Mouse (Mus musculus) subcutaneous adipose tissue, adult 2 months (tissue): ENCODE results near the gene Pigp. TPM values are rescaled to one million over a fixed set of nuclear protein-coding genes. Genes with fewer than 3 reads are reported as not detected.

Experiments
- polyA plus RNA-seq: library from polyadenylated mRNA; depleted of rRNA; stranded (reverse); fragments of >200 nt; gene quantifications from 2 replicates; pipeline ENCODE4 v1.2.3, GENCODE M21; 2012; ENCODE audit warnings: low replicate concordance; rRNA removed

Gene Pigp
- polyA plus RNA-seq = 30.5 and 36.1 TPM in 2 replicates

DNA sequence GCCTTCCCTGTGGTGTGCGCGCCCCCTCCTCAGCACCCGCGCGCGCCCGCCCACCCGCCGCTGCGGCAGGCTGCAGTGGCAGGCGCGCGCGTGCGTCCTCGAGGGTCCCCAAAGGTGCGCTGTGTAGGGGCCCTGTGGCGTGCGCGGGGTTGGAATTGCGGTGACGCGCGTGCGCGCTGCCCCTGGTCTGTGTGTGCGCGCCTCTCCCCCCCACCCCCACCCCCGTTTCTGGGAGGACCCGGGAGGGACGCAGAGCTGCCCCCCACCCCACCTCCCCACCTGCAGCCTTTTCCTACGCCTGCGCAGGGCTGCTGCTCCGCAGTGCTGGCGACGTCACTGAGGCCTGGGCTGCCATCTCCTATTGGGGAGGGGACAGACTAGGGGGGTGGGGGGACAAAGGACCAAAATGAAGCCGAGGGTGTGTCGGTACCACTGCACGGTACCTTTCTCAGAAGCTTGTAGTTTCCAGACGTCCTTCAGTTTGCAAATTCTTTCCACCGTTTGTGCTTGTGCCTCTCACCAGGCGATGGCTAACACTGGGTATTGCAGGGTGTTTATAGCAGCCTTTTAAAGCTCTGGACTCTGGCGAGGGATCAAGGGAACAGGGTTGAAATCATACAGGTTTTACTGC lies at the start of gene Pigp:
Gene Pigp (minus strand): TSS at position 542 of the 631 bp plus-strand sequence.

DNA sequence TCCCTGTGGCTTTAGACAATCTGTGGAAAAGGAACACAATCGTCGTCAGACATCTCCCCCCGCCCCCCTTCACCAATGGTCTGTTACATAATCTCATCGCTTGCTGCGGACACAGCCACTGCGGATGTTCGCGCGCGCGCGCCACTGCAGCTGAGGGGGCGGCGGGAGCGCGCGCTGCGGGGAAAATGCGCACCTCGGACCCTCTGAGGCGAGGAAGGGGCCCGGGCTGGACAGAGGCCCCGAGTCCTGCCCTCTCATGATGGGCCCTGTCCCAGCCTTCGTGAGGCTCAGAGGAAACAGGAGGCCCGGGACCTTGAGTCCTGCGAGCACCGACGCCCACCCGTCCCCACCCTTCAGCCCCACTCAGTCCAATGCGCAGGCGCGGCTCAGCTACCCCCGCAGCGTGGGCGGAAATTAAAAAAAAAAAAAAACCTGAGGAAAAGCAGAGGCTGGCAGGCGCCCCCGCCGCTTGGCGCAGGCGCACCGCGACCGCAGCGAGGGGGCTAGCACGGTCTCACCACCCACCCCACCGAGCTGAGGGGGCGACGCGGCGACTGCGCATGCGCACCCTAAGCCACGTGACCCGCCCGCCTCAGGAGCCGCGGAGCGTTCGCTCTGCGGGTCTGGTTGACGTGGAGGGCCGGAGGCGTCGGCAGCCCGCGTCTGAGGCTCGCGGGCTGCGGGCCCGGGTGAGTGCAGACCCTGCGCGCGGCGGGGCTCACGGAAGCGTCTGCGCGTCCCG lies 1.3 kb downstream of the Pigp start, which contains the start of gene Ttc3:
Gene Ttc3 (plus strand): TSS at position 446 of the 742 bp plus-strand sequence.

DNA sequence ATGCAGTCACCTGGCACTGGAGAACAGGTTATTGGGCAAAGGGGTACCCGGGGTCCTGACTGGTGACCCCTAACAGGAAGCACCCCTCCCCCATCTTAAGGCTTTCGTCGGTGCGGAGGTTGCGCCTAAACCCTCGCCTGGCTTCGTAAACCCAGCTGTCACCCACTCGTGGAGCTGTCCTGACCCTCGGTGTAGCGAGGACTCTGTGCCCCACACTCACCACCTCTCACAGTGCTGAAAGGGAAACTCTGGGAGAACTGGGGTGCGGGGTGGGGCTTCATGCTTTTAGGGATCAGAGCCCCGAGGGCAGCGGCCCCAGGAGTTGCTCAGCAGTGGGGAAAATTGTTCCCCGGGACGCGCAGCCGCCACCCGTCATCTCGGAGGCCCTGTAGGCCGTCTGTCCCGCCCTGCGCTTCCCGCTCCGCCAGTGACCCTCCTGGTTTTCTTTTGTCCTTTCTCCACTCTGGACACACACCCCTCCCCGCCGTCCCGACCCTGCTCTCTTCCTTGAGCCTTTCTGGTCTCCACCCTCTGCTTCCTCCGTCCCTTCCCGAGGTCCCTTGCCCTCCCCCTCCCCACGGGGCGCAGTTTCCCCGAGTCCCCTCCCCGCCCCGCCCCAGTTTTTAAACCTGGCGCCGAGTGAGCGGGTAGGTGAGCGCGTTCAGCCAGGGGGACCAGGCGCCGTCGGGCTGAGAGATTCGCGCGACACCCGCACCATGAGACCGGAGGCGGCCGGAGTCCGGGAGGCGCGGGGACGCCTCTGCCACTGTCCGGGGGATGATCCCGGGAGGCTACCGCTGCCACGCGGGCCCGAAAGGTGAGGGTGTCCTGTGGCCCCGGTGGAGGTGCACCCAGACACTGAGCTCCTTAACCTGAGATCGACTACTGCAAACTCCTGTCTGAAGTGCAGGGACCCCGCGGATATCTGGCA lies 43.6 kb downstream of the Pigp start, which contains the start of gene Ripply3:
Gene Ripply3 (plus strand): TSS at position 640 of the 931 bp plus-strand sequence.

DNA sequence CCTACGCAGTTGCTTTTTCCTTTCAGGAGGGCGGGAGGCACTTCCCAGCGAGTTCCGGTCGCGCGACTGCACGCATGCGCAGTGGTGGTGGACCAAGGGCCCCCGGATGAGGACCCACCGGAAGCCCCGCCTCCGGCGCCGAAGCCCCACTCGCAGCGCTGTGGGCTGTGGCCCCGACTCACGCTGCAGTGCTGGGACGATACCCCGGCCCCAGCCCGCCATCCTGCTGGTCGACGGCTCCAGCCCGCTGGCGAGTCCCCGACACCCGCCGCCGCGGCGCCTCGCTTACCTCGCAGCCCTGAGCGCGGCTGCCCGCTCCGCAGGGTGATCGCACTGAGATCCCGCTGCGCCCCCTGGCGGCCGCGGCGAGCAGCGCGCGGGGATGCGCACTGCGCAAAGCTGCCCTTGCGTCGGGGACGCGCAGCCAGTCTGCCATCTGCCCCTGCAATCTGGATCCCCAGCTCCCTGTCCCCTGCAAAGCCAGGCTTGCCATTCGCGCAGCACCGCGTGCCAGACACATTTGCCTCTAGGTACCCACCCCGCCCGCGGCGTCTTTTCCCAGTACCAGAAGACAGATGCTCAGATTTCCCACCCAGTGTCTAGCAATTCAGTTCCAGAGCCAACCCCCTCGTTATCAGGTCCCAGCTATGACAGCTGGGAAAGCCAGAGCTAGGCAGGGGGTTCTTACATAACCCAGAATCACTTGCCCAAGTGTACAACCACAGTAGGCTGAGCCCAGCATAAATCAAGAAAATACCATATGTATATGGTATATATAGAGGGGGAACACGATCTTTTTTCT lies 58.2 kb downstream of the Pigp start, which contains the start of gene Hlcs:
Gene Hlcs (minus strand): TSS at position 343 of the 802 bp plus-strand sequence.

Other genes starting within 250 kb of the Pigp start
- gene Hlcs, start 58.3 kb downstream of the Pigp start, polyA plus RNA-seq = 16.0 and 16.1 TPM in 2 replicates
- gene Ripply3, start 43.4 kb downstream of the Pigp start, polyA plus RNA-seq = 2.8 and 4.4 TPM in 2 replicates
- 26.2 and 60.2 TPM in 2 replicates for gene Ttc3, start 1.2 kb downstream of the Pigp start, polyA plus RNA-seq
- gene Vps26c, start 155.0 kb upstream of the Pigp start, polyA plus RNA-seq = 53.5 and 55.8 TPM in 2 replicates
- 30.6 and 45.1 TPM in 2 replicates for gene Dyrk1a, start 198.2 kb upstream of the Pigp start, polyA plus RNA-seq